Mouse (Mus musculus) erythroblast, adult 5-6 weeks (primary cell): Measurements from ENCODE around the gene Mcm10. TPM values are rescaled to one million over a fixed set of nuclear protein-coding genes. Genes with fewer than 3 reads are reported as not detected.

Experiments
- ATAC-seq: replicated peaks from 2 replicates; pipeline ENCODE4 v1.8.0; 2016; ENCODE audit warnings: moderate number of reproducible peaks, mild to moderate bottlenecking, moderate TSS enrichment, inconsistent platforms; ENCODE audit not compliant: poor library complexity, low FRiP score, severe bottlenecking
- total RNA-seq, 2 experiments: library from RNA; stranded (forward) in 1 of 2; stranded (reverse) in 1 of 2; fragments of 150-400 nt in 1 of 2; fragments of 200-764, 138-1000 nt in 1 of 2; gene quantifications; 2 replicates each; pipeline versions ENCODE4 v1.2.3 to v1.2.4; 2015 to 2017; ENCODE audit warnings: low replicate concordance in 2 of 2

Gene Mcm10
- 22.2 and 36.1 TPM in 2 replicates for total RNA-seq (2015; ENCODE audit: low replicate concordance)
- 33.5 and 51.6 TPM in 2 replicates for total RNA-seq (2017; ENCODE audit: low replicate concordance)

DNA sequence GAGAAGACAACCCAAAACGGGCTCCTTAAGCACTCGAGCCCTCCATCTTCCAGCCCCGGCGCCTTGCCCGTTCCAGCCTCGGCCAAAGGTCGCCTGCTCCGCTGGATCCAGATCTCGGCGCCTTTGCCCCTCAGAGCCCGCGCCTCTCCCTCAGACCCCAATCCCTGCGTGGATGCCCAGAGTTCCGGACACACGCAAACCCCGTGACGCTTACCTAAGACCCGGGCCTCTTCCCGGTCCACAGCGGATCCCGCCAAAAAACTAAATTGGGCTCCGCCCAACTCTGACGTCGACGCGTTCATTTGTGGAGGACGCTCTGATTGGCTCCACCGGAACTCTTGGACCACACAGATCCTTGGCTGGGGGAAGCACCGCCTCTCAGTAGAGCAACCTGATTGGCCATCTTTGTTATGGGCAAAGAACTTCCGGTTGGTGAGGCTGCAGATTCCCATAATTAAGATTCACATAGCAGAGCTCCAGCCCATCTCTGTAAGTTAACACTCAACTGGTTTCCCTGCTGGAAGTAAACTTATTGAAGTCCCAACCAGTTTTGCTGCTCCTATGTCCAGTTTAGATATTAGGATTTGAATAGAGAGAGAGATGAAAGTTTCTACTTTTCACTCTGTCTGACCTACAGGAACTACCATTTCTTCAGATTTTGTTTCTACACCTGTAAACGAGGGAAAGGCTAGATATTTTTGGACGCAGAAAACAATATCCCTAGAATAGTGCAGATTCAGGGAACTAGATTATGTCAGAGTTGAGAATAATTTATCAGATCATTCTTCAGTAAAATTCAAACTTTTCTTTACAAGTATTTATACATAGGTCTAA lies at the start of gene Mcm10:
Gene Mcm10 (minus strand): TSS at position 301 of the 834 bp plus-strand sequence.
- ATAC-seq, result peak; percentile 99

GRCm38 (mm10) chr2:5061133-5061708 lies 48.6 kb upstream of the Mcm10 start:
- no peak for ATAC-seq

DNA sequence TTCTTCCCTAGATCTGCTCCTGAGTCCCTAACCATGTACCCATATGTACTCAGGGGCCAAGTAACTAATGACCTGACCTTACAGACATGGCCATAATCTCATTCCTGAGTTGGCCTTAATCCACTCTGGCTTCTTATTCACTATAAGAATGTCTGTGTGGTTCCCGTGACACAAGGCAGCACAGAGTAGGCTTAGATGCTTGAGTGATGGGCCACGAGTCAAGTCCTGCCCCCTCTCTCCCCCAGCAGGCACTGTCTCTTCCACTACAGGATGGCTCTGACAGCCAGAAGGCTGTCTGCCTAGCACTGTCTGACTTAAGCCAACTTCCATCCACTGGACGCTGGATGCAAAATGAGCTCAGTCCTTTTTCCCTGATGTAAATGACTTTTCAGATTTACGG lies 47.4 kb upstream of the Mcm10 start:
- no peak for ATAC-seq

GRCm38 (mm10) chr2:5058436-5058835 lies 45.8 kb upstream of the Mcm10 start:
- ATAC-seq, result no peak

DNA sequence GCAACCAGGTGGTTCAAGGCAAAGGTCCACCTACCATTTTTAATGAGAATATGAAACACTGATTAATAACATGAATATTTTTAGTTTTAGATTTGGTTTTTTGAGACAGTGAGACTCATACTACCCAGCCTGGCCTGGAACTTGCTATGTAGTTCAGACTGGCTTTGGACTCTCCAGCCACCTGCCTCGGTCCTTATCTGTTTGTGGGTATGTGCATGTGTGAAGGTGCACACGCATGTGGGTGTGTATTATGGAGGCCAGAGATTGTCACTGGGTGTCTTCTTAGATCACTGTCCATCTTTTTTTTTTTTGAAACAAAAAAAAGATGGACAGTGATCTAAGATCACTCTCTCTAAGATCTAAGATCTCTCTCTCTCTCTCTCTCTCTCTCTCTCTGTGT lies 38.0 kb upstream of the Mcm10 start:
- ATAC-seq, result no peak

DNA sequence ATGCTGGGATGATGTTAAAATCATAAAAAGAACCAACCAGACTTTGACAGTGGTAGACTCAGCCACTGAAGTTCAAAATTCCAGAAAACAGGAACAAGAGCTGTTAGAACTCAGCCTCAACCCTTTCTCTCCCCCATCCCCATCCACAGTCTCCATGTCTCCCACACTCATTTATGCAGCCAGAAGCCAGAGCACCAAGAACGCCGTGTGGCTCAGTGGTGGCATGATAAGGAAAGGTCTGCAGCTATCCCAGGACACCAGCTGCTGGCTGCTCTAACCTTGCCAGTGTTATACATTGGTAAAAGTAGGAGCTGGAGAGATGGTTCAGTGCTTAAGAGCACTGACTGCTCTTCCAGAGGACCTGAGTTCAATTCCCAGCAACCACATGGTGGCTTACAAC lies 34.4 kb upstream of the Mcm10 start:
- ATAC-seq, result peak; percentile 60; the same call in 1 of the 2 replicates

- ATAC-seq, result no peak
Measured at GRCm38 (mm10) chr2:5045269-5045965, 32.8 kb upstream of the Mcm10 start.

GRCm38 (mm10) chr2:5044321-5044720 lies 31.7 kb upstream of the Mcm10 start:
- ATAC-seq, result no peak

- 0 out of 2 replicates have a peak, but pooled peaks have one; percentile 11 for ATAC-seq
Measured at GRCm38 (mm10) chr2:5043476-5043761, 30.8 kb upstream of the Mcm10 start.

DNA sequence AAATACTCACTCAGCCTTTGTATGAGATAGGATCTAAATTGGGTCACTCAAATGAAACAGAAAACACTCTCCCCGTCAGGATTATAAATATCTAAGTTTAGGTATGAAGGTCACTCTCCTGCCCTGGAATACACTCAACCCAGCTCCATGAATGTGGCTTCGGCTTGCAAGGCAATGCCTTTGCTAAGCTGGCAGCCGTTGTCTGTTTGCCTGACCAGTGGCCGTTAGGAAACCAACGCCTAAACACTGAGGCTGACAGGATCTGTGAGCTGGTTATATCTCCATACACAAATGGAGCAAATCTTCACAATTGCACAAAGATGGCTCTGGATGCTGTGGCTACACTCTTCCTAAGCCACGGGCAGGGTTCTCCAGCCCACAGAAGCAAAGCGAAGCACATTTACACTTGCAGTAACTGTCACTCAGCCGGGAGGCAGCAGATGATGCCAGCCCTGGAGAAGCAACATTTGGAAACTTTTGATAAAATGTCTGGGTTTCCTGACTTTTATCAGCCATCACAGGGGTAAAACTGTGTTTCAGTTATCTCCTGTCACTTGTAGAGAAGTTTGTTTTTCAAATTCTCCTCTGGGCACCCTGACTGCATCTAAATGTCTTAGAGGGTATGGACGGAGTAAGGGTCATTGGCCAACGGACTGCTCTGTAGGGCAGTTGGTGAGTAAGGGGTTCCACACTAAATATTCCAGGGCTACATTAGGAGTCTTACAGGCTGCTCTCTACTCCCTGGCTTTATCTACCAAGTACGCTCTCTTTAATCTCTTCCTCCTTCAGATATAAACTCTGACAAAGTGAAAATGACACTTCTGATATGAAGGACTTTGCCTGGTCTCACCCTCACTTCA lies 30.3 kb upstream of the Mcm10 start:
- ATAC-seq, result peak; percentile 56

DNA sequence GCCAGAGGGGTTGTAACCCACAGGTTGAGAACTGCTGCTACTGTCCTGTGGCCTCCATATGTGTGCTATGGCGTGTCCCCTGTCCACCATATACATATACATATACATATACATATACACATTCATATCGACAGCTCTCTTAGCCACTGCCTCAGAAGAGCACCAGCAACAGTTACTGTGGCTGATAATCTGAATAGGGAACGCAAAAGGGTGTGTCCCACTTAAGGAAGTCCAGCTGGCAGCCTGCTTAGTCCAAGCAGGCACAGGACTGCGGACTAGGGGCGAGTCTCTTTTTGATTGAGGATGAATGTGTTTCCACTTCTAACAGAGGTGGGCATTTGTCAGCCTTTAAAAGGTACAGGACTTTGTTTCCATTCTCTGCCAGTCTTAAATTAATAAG lies 29.3 kb upstream of the Mcm10 start:
- peak; percentile 76 for ATAC-seq

DNA sequence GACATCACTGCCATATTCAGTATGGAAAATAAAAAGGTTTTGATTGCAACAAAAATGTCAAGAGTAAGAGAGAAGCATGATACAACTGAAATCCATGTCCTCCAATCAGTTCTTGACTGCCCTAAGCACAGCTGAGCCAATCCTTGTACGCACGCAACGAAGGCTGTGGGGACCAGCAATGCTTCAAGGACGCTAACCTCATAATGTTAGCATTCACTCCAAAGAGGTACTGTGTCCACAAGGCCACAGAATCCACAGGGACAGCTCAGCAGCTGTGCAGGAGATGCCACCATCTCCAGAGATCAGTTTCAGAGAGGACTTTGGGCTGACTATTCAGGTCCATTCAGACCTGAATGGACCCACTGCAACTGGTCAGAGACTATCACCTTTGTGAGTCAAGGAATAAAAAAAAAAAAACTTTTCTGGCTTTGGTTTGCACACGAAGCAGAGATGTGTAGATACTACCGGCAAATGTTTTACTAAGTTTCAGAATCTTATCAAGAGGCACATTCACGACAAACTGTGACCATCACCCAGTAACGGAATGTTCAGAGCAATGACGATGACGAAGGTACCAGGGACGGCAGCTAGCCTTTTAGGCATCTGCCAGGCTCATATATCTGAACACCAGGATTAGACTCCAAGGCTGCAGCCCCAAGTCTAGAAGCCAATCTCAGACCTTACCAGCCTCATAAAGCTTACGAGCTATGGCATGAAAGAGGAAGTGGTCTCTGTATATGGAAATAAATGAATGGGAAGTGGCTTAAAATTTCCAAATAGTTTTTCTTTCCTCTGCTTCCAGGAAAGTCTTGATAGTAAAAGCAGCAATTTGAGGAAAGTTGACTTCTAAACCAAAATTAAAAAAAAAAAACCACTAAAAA lies 27.9 kb upstream of the Mcm10 start:
- no peak for ATAC-seq

- ATAC-seq, result no peak
Measured at GRCm38 (mm10) chr2:5039350-5040170, 27.0 kb upstream of the Mcm10 start.

GRCm38 (mm10) chr2:5038320-5038719 lies 25.7 kb upstream of the Mcm10 start:
- ATAC-seq, result no peak

DNA sequence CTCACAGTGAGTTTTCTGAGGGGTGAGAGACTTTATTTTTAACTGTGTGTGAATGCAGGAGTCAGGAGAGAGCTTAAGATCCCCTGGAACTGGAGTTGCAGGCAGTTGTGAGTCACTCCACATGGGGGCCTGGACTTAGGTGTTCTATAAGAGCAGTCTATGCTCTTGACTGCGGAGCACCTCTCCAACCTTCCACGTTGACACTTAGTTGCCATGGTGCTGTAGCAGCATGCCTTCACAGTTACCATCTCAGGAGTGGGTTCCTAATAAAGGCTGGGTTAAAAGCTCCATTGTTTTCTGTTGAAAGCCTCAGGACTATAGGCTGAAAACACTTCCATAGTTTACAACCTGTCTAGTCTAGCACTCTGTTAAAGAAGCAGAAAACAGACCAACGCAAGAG lies 24.8 kb upstream of the Mcm10 start:
- no peak for ATAC-seq

DNA sequence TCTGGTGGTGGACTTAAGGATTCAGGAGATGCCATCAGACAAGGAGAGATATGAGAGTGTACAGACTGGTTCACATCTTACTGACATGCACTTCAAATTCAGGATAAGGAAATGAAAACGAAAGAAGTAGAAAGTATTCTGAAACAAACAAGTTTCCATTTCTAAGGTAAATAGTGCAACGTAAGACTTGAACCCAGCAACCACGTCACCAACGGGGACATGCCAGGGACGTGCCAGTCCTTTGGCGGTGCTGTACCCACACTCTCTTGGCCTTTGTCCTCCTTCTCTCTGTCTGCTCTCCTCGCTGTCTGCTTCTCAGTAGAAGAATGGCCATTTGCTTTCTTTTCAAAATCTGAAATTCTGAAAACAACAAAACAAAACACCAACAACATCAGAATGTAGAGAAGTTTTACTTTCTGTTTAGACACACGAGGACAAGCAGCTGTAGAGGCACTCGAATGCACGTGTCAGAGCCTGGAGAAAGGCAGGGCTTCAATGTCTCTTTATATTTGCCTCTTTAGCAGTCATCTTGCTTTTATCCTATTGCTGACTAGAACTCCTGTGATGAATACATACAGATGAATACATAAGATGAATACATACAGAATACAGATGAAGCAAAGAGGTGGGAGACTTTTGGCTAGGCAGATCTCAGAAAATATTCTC lies 24.0 kb upstream of the Mcm10 start:
- no peak for ATAC-seq

DNA sequence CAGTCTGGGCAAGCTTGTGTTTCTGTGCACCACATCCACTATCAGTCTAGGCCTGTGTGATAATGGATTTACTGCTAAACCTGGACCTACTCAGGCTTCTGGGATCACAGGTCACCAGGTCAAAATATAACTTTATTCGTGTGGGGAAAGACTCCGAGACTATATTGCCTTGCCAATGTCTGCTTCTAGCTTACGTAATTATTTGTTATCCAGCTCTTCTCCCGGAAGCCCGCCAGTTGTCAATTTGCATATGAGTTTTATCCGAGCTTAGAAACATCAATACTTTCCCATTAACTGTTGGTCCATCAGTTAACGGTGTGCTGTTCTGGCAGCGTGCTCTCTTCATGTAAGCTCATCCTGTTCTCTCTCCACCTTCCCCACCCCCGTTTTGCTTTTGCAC lies 22.6 kb upstream of the Mcm10 start:
- ATAC-seq, result no peak

DNA sequence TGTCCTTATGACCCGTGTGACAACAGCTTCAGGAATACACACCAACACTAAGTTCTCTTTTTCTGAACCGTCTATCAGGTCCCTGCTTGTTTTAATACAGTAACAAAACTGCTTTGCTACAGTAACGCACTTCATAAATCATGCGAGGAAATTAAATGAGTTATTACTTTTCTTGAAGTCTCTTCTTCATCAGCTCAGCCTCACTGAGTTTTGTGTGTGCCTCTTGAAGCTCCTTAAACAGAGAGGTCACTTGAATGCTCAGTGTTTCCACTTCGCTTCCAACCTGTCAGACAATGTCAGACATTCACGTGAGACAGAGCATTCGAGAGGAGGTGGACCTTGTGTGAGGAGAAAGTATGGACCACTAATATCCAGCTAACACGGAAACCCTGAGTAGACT lies 22.2 kb upstream of the Mcm10 start:
- no peak for ATAC-seq
